Mouse (Mus musculus) bone marrow macrophage, adult 2 months (primary cell): ENCODE data around the gene Zfp541. TPM values are rescaled to one million over a fixed set of nuclear protein-coding genes. Genes with fewer than 3 reads are reported as not detected.

ENCODE experiments used
- H3K27ac ChIP-seq: 2 replicates; pipeline ENCODE4 v1.5.1; 2012; ENCODE audit warnings: low read depth, low read length; ENCODE audit not compliant: insufficient read depth
- H3K4me1 ChIP-seq: 2 replicates; pipeline ENCODE4 v1.6.1; 2012; ENCODE audit warnings: low read length; ENCODE audit not compliant: control insufficient read depth, insufficient read depth
- H3K4me3 ChIP-seq: 2 replicates; pipeline ENCODE4 v1.5.1; 2012; ENCODE audit warnings: mild to moderate bottlenecking, low read length, moderate library complexity; ENCODE audit not compliant: insufficient read depth
- CTCF ChIP-seq: IDR thresholded peaks from 2 replicates; pipeline ENCODE4 v1.5.1; 2012; ENCODE audit warnings: low read depth, mild to moderate bottlenecking, low read length, moderate library complexity
- POLR2A ChIP-seq: IDR thresholded peaks from 2 replicates; pipeline ENCODE4 v1.6.1; 2012; ENCODE audit warnings: mild to moderate bottlenecking, low read depth, low read length, borderline replicate concordance
- polyA plus RNA-seq: library from polyadenylated mRNA; stranded (reverse); fragments of >200 nt; gene quantifications from 2 replicates; pipeline ENCODE4 v1.2.4, GENCODE M21; 2012; ENCODE audit not compliant: missing spikeins, insufficient read depth, insufficient read length

Gene Zfp541
- polyA plus RNA-seq, 1 experiment = 0.48 TPM

- TF ChIP-seq POLR2A (no peak), CTCF (no peak)
- Histone ChIP-seq H3K4me3 (no peak overlapping the region), H3K4me1 (peaks cover 8% of the 10 kb centered on the region), H3K27ac (no peak overlapping the region)
These were observed 18.3 kb downstream of the Zfp541 start for GRCm38 (mm10) chr7:16079947-16080346.

GRCm38 (mm10) chr7:16080581-16080980 lies 19.0 kb downstream of the Zfp541 start:
- no peak overlapping the region for H3K27ac ChIP-seq
- TF ChIP-seq CTCF (no peak), POLR2A (no peak)
- H3K4me1 ChIP-seq = peaks cover 8% of the 10 kb centered on the region
- H3K4me3 ChIP-seq = no peak overlapping the region

GRCm38 (mm10) chr7:16083361-16083760 lies 21.7 kb downstream of the Zfp541 start:
- Histone ChIP-seq H3K4me3 (no peak overlapping the region), H3K4me1 (peaks cover 8% of the 10 kb centered on the region), H3K27ac (no peak overlapping the region)
- TF ChIP-seq CTCF (no peak), POLR2A (no peak)

- Histone ChIP-seq H3K27ac (no peak overlapping the region), H3K4me3 (no peak overlapping the region), H3K4me1 (peaks cover 6% of the 10 kb centered on the region)
- TF ChIP-seq POLR2A (no peak), CTCF (no peak)
These were observed 26.0 kb downstream of the Zfp541 start for GRCm38 (mm10) chr7:16087587-16087986.

GRCm38 (mm10) chr7:16094592-16094991 lies 33.0 kb downstream of the Zfp541 start:
- H3K4me3 ChIP-seq = no peak overlapping the region
- TF ChIP-seq POLR2A (no peak), CTCF (no peak)
- H3K27ac ChIP-seq = no peak overlapping the region
- peaks cover 11% of the 10 kb centered on the region for H3K4me1 ChIP-seq

- peak; percentile 91 for TF ChIP-seq POLR2A
- TF ChIP-seq CTCF = no peak
- peaks cover 36% of the 10 kb centered on the region for H3K4me1 ChIP-seq
- peak within 1 kb of the TSS; percentile 90 for H3K4me3 ChIP-seq
- peak within 1 kb of the TSS; percentile 93 for H3K27ac ChIP-seq
These were observed 36.7 kb downstream of the Zfp541 start, which contains the start of gene Napa for GRCm38 (mm10) chr7:16098021-16099017. Napa (plus strand) TSS chr7:16098458.

- peaks cover 52% of the 10 kb centered on the region for H3K4me1 ChIP-seq
- TF ChIP-seq POLR2A (no peak), CTCF (no peak)
- peak overlapping the region; percentile 90 for H3K4me3 ChIP-seq
- no peak overlapping the region for H3K27ac ChIP-seq
These were observed 38.3 kb downstream of the Zfp541 start for GRCm38 (mm10) chr7:16099901-16100300.

- H3K4me1 ChIP-seq = peaks cover 52% of the 10 kb centered on the region
- no peak overlapping the region for H3K27ac ChIP-seq
- TF ChIP-seq POLR2A = no peak
- no peak for TF ChIP-seq CTCF
- no peak overlapping the region for H3K4me3 ChIP-seq
These were observed 39.5 kb downstream of the Zfp541 start for GRCm38 (mm10) chr7:16101081-16101480.

- H3K4me3 ChIP-seq = no peak overlapping the region
- peaks cover 47% of the 10 kb centered on the region for H3K4me1 ChIP-seq
- TF ChIP-seq POLR2A = no peak
- no peak for TF ChIP-seq CTCF
These were observed 40.3 kb downstream of the Zfp541 start for GRCm38 (mm10) chr7:16101726-16102475.

More at GRCm38 (mm10) chr7:16101726-16102475, 40.3 kb downstream of the Zfp541 start:
- H3K27ac ChIP-seq = no peak overlapping the region
